Mouse (Mus musculus): Measurements from ENCODE around the gene B3gnt8. TPM values are rescaled to one million over a fixed set of nuclear protein-coding genes. Genes with fewer than 3 reads are reported as not detected.
A peak's percentile ranks its signal among the peaks of the same experiment; 100 is the strongest.
"Not testable (repeated sequence)": the region's sequence is repeated elsewhere in the genome, so short reads cannot be mapped to it uniquely, and the experiment has no call there.

B3gnt8 gene
- 11.3 and 12.3 TPM in 2 replicates for polyA plus RNA-seq (2015; fragmentation: Nextera tagmentation; extraction: Ambion mirVana)

DNA sequence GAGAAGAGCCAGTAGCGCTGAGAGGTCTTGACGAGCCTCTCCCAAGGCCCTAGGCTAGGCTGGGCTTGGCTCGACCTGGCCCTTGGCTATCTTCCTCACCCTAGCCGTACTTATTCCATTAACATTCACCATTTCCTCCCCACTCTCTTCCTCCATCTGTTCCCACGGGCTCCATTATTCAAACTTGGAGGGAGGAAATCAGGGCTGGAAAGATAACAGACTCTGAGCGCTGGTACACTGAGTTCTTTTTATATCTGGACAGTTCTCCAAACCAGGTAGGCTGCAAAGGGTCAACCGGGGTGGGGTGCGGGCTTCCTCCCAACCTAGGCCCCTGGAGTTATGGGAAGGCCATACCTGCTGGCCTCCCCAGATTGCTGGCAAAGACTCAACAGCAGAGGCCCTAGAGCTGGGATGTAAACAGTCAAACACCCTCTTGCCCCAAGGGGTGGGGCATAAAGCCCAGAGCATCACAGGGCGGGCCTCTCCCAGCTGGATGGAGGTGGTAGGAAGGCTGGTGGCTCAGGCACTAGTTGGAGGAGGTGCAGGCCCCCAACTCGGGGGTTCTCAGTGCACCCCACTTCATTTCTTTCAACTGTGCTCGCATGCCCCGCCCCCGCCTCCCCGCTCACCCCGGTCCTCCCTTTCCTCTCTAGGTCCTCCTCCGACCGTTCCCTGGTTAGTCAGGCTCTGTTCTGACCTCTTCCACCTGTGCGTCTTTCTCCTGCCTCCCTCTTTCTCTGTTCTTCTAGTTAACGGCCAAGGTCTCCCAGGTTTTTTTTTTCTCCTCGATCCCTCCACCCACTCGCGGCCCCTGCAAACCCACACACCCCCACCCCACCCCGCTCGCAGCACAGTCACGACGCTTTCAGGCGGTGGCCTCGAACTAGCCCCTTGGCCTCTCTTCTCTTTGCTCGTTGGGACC is at the start of gene B3gnt8:
Gene B3gnt8, plus strand, starts transcription at position 146 of the 922 bp plus-strand sequence.
- Histone ChIP-seq H3K9ac (peak within 1 kb of the TSS; percentile 63), H3K9me3 (no peaks in the 10 kb centered on the region), H3K4me1 (peaks cover 22% of the 10 kb centered on the region), H3K4me3 (replicated peaks) (peak within 1 kb of the TSS; percentile 48), H3K27me3 (replicated peaks) (no peaks in the 10 kb centered on the region), H3K4me2 (peak within 1 kb of the TSS; percentile 81), H3K36me3 (0 out of 2 replicates have a peak, but pooled peaks cover 11% of the 10 kb centered on the region), H3K27ac (peak within 1 kb of the TSS; percentile 83)
- ATAC-seq (ENCODE audit: insufficient read depth, low FRiP score, low read depth) = peak; percentile 56
- 8% methylated on average over 29 of the region's 29 CpGs for WGBS

DNA sequence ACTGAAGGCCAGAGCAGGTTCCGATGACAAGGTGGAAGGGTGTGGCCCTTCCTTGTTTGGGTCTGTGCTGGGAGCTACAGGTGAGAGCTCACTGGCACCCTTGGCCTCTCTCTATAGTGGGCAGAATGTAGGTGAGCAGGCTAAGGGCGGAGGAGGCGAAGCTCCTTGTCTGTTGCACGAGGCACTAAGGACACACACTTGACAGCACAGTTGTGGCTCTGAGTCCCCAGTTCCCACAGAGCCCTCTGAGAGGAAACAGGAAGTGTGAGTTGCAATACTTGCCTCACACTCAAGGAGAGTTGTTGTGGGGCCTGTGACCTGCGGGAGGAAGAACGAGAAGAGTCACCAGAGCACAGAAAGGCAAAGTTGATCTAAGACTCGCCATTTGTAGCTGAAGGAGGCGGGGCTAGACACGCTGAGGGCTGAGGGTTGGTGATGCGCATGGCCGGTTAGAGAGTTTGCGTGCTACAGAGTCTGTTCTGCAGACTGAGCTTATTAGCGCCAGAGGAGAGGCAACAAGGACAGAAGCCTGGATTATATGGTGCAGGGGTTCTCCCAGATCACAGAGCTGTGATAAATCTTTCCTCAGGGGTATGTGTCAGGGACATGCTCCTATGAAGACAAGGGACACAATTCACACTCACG is 49.5 kb upstream of the B3gnt8 start:
- peak overlapping the region; percentile 77 for H3K27ac ChIP-seq
- H3K36me3 ChIP-seq; H3K4me2 ChIP-seq; H3K27me3 ChIP-seq (replicated peaks); H3K9ac ChIP-seq; H3K4me3 ChIP-seq (replicated peaks); H3K4me1 ChIP-seq; H3K9me3 ChIP-seq: not testable (repeated sequence)
- WGBS = 67% methylated on average over 12 of the region's 14 CpGs
- ATAC-seq (ENCODE audit: insufficient read depth, low FRiP score, low read depth) = peak; percentile 43; the same call in 1 of the 2 replicates

DNA sequence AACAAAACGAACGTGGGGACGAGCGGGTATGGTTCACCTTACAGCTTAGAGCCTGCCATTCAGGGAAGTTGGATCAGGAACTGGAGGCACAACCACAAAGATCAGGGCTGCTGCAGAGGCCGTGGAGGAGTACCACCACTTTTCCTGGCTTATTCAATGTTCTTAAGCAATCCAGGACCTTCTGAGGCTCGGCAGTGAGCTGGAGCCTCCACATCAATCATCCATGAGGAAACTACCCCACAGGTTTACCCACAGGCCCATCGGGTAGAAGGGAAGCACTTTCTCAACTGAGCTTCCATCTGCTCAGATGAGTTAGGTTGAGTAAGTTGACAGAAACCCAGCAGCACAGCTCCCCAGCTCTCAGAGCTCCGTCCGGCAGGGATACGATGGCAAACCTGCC is 47.0 kb upstream of the B3gnt8 start:
- no peak overlapping the region for H3K4me3 ChIP-seq (replicated peaks)
- no peaks in the 10 kb centered on the region for H3K9me3 ChIP-seq
- no peak overlapping the region for H3K9ac ChIP-seq
- H3K4me1 ChIP-seq = 0 out of 2 replicates have a peak, but pooled peaks cover 3% of the 10 kb centered on the region
- no peaks in the 10 kb centered on the region for H3K27me3 ChIP-seq (replicated peaks)
- H3K27ac ChIP-seq = no peak overlapping the region
- no peak for ATAC-seq (ENCODE audit: insufficient read depth, low FRiP score, low read depth)
- no peak overlapping the region for H3K4me2 ChIP-seq
- H3K36me3 ChIP-seq = no peaks in the 10 kb centered on the region
- 79% methylated on average over 10 of the region's 10 CpGs for WGBS

- Histone ChIP-seq H3K27ac (no peak overlapping the region), H3K4me1 (no peaks in the 10 kb centered on the region), H3K4me2 (no peak overlapping the region), H3K4me3 (replicated peaks) (no peak overlapping the region), H3K9me3 (no peaks in the 10 kb centered on the region), H3K36me3 (no peaks in the 10 kb centered on the region), H3K9ac (no peak overlapping the region), H3K27me3 (replicated peaks) (no peaks in the 10 kb centered on the region)
- WGBS = 86% methylated on average over 15 of the region's 15 CpGs
- ATAC-seq (ENCODE audit: insufficient read depth, low FRiP score, low read depth) = no peak
Observed at GRCm38 (mm10) chr7:25582301-25582810, 44.1 kb upstream of the B3gnt8 start.

DNA sequence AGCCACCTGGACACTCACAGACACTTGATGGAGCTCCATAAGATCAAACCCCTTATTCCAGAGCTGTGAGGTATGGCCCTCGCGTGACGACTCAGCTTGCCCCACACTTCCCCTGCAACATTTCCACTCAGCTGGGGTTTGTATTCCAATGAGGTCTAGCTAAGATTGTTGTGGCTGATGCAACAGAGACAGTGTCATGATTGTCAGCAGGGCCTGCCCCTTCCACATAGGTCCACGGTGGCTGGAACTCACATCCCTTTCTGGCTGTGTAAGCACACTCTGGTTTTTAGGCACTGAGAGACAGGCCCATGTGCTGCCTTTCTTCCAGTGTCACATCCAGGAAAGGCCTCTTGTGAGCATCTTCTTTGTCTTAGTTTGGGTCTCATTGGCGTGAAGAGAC is 41.8 kb upstream of the B3gnt8 start:
- Histone ChIP-seq H3K4me2 (no peak overlapping the region), H3K27ac (no peak overlapping the region), H3K9ac (no peak overlapping the region), H3K4me1 (no peaks in the 10 kb centered on the region), H3K9me3 (no peaks in the 10 kb centered on the region), H3K36me3 (no peaks in the 10 kb centered on the region), H3K27me3 (replicated peaks) (no peaks in the 10 kb centered on the region), H3K4me3 (replicated peaks) (no peak overlapping the region)
- ATAC-seq (ENCODE audit: insufficient read depth, low FRiP score, low read depth) = no peak
- 80% methylated on average over 5 of the region's 5 CpGs for WGBS

DNA sequence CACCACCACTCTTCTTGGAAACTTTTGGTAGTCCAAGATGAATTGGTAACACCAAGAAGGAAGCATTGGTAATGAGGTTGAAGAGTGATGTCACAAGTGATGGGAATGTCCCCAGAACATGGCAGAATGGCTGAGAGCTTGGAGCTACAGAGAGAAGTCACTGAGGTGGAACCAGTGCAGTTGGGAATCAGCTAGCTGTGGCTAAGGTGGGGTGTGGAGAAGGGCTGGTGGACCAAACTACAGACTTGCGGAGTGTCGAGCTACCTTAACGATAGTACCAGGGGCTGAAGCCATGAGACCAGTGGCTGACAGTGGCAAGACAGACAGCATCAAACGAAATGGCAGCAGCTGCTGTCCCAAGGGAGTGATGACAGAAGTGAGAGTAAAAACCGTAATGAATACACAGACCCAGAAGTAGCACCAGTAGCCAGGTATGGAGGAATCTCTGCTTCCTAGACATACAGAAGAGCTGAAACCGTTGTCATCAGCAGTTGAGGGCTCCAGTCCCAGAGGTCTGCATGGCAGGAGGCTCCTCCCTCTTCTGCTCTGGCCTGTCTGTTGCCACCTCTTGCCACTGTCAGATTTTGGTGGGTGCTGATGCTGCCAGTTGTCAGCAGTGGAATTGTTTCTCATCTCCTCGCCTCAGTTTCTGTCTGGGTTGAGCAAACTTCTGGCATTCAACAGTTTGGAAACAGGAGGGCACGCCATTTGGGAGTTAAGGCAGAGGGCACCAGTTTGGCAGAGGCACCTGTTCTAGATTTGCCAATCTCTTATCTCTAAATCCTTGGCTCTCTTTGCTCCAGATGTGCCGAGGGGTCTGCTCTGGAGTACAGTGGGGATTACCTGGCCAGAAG is 40.9 kb upstream of the B3gnt8 start:
- WGBS = 75% methylated on average over 9 of the region's 9 CpGs
- Histone ChIP-seq H3K4me1 (no peaks in the 10 kb centered on the region), H3K27me3 (replicated peaks) (no peaks in the 10 kb centered on the region), H3K9ac (no peak overlapping the region), H3K27ac (no peak overlapping the region), H3K4me3 (replicated peaks) (no peak overlapping the region), H3K36me3 (no peaks in the 10 kb centered on the region), H3K4me2 (no peak overlapping the region), H3K9me3 (no peaks in the 10 kb centered on the region)
- ATAC-seq (ENCODE audit: insufficient read depth, low FRiP score, low read depth) = no peak

GRCm38 (mm10) chr7:25591226-25591625 is 35.2 kb upstream of the B3gnt8 start:
- H3K4me2 ChIP-seq = no peak overlapping the region
- no peak overlapping the region for H3K4me3 ChIP-seq (replicated peaks)
- H3K9ac ChIP-seq = no peak overlapping the region
- 82% methylated on average over 2 of the region's 2 CpGs for WGBS
- ATAC-seq (ENCODE audit: insufficient read depth, low FRiP score, low read depth) = no peak
- no peaks in the 10 kb centered on the region for H3K4me1 ChIP-seq
- no peak overlapping the region for H3K27ac ChIP-seq
- H3K36me3 ChIP-seq = no peaks in the 10 kb centered on the region
- no peaks in the 10 kb centered on the region for H3K27me3 ChIP-seq (replicated peaks)
- H3K9me3 ChIP-seq = no peaks in the 10 kb centered on the region

DNA sequence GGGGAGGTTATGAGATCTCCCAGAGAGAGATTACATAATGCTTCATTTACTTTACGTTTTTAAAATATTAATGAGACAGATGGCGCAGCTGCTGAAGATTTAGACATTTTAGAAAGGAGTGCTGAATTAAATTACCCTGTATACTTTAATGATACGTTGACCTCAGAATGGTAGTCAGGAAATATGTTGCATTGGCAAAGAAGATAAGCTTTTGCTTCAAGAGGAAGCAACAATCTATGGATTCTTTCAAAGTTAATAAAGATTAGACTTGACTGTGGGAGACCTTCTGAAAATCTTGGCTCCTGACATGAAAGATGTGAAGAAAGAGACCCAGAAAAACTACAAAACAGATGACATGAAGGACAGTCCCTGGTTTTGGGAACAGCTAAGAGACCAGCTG is 32.6 kb upstream of the B3gnt8 start:
- H3K4me3 ChIP-seq (replicated peaks) = no peak overlapping the region
- 66% methylated on average over 3 of the region's 3 CpGs for WGBS
- no peaks in the 10 kb centered on the region for H3K27me3 ChIP-seq (replicated peaks)
- no peak for ATAC-seq (ENCODE audit: insufficient read depth, low FRiP score, low read depth)
- H3K27ac ChIP-seq = no peak overlapping the region
- no peaks in the 10 kb centered on the region for H3K36me3 ChIP-seq
- H3K4me1 ChIP-seq = no peaks in the 10 kb centered on the region
- no peak overlapping the region for H3K9ac ChIP-seq
- H3K9me3 ChIP-seq = no peaks in the 10 kb centered on the region
- no peak overlapping the region for H3K4me2 ChIP-seq

DNA sequence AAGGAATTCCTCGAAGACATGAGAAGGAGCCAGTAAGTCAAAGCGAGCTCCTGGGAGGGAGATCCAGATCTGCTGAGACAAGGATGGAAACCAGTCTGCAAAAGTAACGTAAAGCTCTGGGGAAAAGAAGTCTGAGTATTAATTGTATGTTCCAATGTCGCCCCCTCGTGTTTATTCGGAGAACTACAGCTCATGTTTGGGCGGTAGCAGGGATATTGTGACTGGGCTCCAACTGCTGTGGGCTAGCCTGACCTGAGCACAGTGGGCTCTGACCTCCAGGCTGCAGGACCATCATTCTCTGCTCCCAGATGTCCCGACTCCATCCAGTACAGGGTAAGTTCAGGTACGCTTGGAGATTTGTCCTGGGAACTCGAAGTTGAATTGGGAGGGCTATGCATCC is 26.8 kb upstream of the B3gnt8 start:
- no peaks in the 10 kb centered on the region for H3K27me3 ChIP-seq (replicated peaks)
- ATAC-seq (ENCODE audit: insufficient read depth, low FRiP score, low read depth) = no peak

DNA sequence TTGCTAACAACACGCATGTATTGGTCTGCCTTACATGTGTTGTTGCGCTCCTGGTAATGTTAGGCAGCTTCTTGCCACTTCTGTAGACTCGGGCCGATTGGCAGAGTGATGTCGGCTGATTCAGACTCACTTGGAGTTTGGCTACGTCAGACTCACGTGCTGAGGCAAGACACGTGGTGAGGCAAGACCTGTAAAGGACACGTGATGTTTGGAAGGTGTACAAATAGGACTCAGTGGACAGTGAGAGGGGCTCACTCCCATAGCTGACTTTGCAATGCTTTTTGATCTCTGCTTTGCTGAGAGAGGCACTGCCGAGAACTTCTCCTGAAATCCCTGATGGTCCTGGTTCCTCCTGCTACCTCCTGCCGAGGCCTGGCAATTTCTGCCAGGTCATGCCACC is 25.8 kb upstream of the B3gnt8 start:
- H3K4me3 ChIP-seq (replicated peaks) = no peak overlapping the region
- no peaks in the 10 kb centered on the region for H3K27me3 ChIP-seq (replicated peaks)
- H3K4me2 ChIP-seq = no peak overlapping the region
- H3K9ac ChIP-seq = no peak overlapping the region
- no peaks in the 10 kb centered on the region for H3K9me3 ChIP-seq
- WGBS = 82% methylated on average over 11 of the region's 11 CpGs
- no peaks in the 10 kb centered on the region for H3K4me1 ChIP-seq
- no peak for ATAC-seq (ENCODE audit: insufficient read depth, low FRiP score, low read depth)
- H3K36me3 ChIP-seq = no peaks in the 10 kb centered on the region
- no peak overlapping the region for H3K27ac ChIP-seq

More for the DNA sequence above, 26.8 kb upstream of the B3gnt8 start:
- no peaks in the 10 kb centered on the region for H3K9me3 ChIP-seq
- H3K27ac ChIP-seq = no peak overlapping the region
- H3K4me2 ChIP-seq = no peak overlapping the region
- no peaks in the 10 kb centered on the region for H3K4me1 ChIP-seq
- H3K4me3 ChIP-seq (replicated peaks) = no peak overlapping the region
- no peak overlapping the region for H3K9ac ChIP-seq
- WGBS = 12% methylated on average over 10 of the region's 10 CpGs
- no peaks in the 10 kb centered on the region for H3K36me3 ChIP-seq

DNA sequence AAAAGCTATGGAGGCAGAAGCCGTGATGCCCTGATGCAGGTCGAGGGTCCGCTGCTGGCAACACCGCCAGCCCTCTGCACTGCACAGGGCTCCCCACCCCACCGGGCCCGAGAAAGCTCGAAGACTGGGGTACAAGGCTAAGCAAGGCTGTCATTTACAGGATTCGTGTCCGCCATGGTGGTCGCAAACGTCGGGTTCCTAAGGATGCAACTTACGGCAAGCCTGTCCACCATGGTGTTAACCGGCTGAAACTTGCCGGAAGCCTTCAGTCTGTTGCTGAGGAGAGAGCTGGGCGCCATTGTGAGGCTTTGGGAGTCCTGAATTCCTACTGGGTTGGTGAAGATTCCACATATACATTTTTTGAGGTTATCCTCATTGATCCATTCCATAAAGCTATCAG is 25.1 kb upstream of the B3gnt8 start:
- Histone ChIP-seq H3K36me3 (no peaks in the 10 kb centered on the region), H3K4me2 (no peak overlapping the region), H3K4me1 (no peaks in the 10 kb centered on the region), H3K9ac (no peak overlapping the region), H3K9me3 (no peaks in the 10 kb centered on the region), H3K27me3 (replicated peaks) (no peaks in the 10 kb centered on the region), H3K27ac (no peak overlapping the region), H3K4me3 (replicated peaks) (no peak overlapping the region)
- ATAC-seq (ENCODE audit: insufficient read depth, low FRiP score, low read depth) = no peak
- WGBS = 90% methylated on average over 16 of the region's 16 CpGs

Data from stomach, embryonic 15.5 days (tissue).